Mouse (Mus musculus): ENCODE measurements around the gene Hexim2.

DNA sequence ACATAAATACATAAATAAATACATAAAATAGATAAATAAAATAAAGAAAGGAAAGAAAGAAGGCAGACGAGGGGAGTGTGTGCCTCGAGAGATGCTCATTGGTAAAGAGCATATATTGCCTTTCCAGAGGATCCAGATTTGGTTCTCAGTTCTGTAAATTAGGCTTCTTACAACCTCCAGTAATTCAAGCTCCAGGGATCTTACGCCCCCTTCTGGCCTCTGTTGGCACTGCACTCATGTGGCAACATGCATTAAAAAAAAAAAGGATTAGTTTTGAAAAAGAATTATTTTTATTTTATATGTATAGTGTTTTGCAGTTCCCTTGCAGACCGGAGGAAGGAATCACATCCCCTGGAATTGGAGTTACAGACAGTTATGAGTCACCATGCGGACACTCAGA is 29.9 kb downstream of the Hexim2 start:
- TF ChIP-seq CTCF (IDR thresholded peaks at IDR 0.05; ENCODE audit: borderline replicate concordance, insufficient read depth, low read length) = no peak
- no peak for TF ChIP-seq POLR2A (IDR thresholded peaks at IDR 0.05; ENCODE audit: low read depth, low read length)
